Mouse (Mus musculus) testis, adult 10 weeks (tissue): ENCODE results near the gene Gm10770. TPM values are rescaled to one million over a fixed set of nuclear protein-coding genes. Genes with fewer than 3 reads are reported as not detected.

Experiments
- polyA plus RNA-seq: library from polyadenylated mRNA; stranded (reverse); fragments of 350-450 nt; fragmentation: Illumina TruSeq; extraction: RNeasy Lipid Tissue Mini Kit (QIAGEN cat#74804); gene quantifications from one replicate; pipeline ENCODE4 v1.2.3, GENCODE M21; 2014; ENCODE audit warnings: low read depth, low replicate concordance

Gene Gm10770
- polyA plus RNA-seq: 0.80 TPM

GRCm38 (mm10) chr2:150179579-150179978 is at the start of gene Gm10770:
Gm10770 (minus strand) TSS chr2:150179679.

GRCm38 (mm10) chr2:150217600-150218362 is 38.3 kb upstream of the Gm10770 start, which contains the start of gene Zfp937:
Zfp937 (plus strand) TSS chr2:150218073.

GRCm38 (mm10) chr2:150181570-150181999 is 2.1 kb upstream of the Gm10770 start, which contains the start of gene Gm14139:
Gm14139 (plus strand) TSS chr2:150181755.

GRCm38 (mm10) chr2:150136435-150136897 is 43.0 kb downstream of the Gm10770 start, which contains the start of gene Zfp120:
Zfp120 (minus strand) TSS chr2:150136708.

Other genes with a start within 250 kb of the Gm10770 start
- gene Zfp120, start 43.0 kb downstream of the Gm10770 start, polyA plus RNA-seq: 6.0 TPM
- 3.9 TPM for gene Gm14139, start 2.1 kb upstream of the Gm10770 start, polyA plus RNA-seq
- gene Zfp937, start 38.4 kb upstream of the Gm10770 start, polyA plus RNA-seq: 4.5 TPM
- gene Gm21994, start 75.9 kb upstream of the Gm10770 start, polyA plus RNA-seq: 9.4 TPM
- gene Gm14124, start 77.8 kb upstream of the Gm10770 start, polyA plus RNA-seq: 1.0 TPM
- gene Gm10130, start 144.0 kb upstream of the Gm10770 start, polyA plus RNA-seq: 3.5 TPM
- 6.5 TPM for gene 3300002I08Rik, start 183.1 kb upstream of the Gm10770 start, polyA plus RNA-seq